Mouse (Mus musculus) stomach, postnatal 0 days (tissue): Measurements from ENCODE around the gene Parvb.

Experiments
- CTCF ChIP-seq: IDR thresholded peaks from 2 replicates; pipeline ENCODE4 v1.5.1; 2016; ENCODE audit warnings: antibody characterized with exemption, low read depth, mild to moderate bottlenecking, moderate library complexity
- EP300 ChIP-seq: optimal IDR thresholded peaks from 2 replicates; pipeline ENCODE3; 2016; ENCODE audit warnings: antibody characterized with exemption

DNA sequence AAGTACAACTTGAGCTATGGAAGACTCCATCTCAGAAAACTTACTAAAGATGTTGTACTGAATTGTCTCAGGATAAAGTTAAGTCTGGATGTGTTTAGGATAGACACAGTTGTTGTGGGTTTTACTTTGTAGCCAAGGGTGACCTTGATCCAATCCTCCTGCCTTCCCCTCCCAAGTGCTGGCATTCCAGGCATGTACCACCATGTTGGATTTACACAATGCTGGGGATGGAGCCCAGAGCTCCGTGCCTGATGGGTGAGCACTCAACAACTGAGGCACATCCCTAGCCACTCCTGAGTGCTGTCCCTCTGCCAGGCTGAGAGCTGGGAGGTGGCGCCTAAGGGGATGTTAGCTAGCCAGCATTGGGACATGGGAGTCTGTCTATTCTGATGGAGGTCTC lies 16.6 kb upstream of the Parvb start:
- TF ChIP-seq CTCF (no peak), EP300 (no peak)
